Mouse (Mus musculus) small intestine, adult 2 months (tissue): Measurements from ENCODE around the gene Tfpi.
"Not testable (repeated sequence)": the region's sequence is repeated elsewhere in the genome, so short reads cannot be mapped to it uniquely, and the experiment has no call there.

Source experiments
- CTCF ChIP-seq: fragments of 200-500 bp; IDR thresholded peaks from 2 replicates; pipeline ENCODE4 v1.5.1; 2012; ENCODE audit warnings: low read depth, mild to moderate bottlenecking, control low read depth, inconsistent platforms, low read length, moderate library complexity, mixed read lengths; ENCODE audit not compliant: insufficient replicate concordance, insufficient read length; ENCODE audit errors: extremely low read depth
- POLR2A ChIP-seq: fragments of 200-500 bp; IDR thresholded peaks from 2 replicates; pipeline ENCODE4 v1.6.1; 2012; ENCODE audit warnings: low read depth, mild to moderate bottlenecking, control low read depth, inconsistent platforms, low read length, moderate library complexity

GRCm38 (mm10) chr2:84504954-84505394, 28.4 kb upstream of the Tfpi start:
- not testable (repeated sequence) for TF ChIP-seq CTCF, POLR2A
